Mouse (Mus musculus) megakaryocyte-erythroid progenitor cell, adult 5-6 weeks (primary cell): ENCODE measurements around the gene Bloc1s3. TPM values are rescaled to one million over a fixed set of nuclear protein-coding genes. Genes with fewer than 3 reads are reported as not detected.

Source experiments
- ATAC-seq: replicated peaks from 2 replicates; pipeline ENCODE4 v1.8.0; 2016; ENCODE audit warnings: mild to moderate bottlenecking, inconsistent platforms; ENCODE audit not compliant: severe bottlenecking, poor library complexity, low FRiP score, low TSS enrichment
- total RNA-seq, 2 experiments: library from RNA; stranded (forward) in 1 of 2; stranded (reverse) in 1 of 2; fragments of 200-1000, 215-1000 nt in 1 of 2; fragments of >200 nt in 1 of 2; fragmentation: Nextera tagmentation in 1 of 2; gene quantifications; 2 replicates each; pipeline ENCODE4 v1.2.3; 2014 to 2017

The Bloc1s3 gene
- 3.4 and 3.6 TPM in 2 replicates for total RNA-seq (2014; fragmentation: Nextera tagmentation)
- 3.6 and 4.7 TPM in 2 replicates for total RNA-seq (2017)

DNA sequence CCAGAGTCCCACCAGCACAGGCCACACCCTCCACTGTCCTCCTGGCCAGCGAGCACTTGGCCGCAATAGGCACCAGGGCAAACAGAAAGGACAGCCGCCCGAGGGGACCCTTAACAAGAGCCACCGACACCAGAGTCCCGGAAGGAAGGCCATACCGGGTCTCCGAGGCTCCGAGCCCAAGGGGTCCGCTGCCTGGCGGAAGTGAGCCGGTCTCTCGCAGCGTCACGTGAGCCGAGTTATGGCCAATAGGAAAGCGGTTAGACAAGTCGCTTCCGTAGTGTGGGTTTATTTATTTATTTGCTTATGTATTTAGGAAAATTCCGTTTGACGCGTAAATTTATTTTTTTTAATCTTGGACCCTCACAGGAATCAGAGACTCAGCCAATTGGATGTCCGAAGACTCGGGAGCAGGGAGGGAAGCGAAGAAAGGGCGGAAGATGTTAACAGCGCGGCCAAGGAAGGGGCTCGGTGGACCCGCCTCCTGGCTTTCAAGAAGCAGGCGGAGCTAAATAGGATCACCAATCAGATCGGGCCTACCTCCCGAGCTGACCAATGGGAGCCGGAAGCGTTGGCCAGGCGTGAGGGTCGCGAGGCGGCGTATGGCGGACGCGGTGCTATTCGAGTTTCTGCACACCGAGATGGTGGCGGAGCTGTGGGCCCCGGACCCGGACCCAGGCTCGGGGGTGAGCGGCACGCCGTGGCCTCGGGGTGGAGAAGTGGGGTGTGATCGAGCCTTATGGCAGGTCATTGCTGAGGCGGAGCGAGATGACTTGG lies at the start of gene Bloc1s3, which contains the start of gene Trappc6a:
Gene Bloc1s3 (minus strand): TSS at position 218 of the 774 bp plus-strand sequence.
Gene Trappc6a (plus strand): TSS at position 246 of the 774 bp plus-strand sequence.
- peak; percentile 90 for ATAC-seq

DNA sequence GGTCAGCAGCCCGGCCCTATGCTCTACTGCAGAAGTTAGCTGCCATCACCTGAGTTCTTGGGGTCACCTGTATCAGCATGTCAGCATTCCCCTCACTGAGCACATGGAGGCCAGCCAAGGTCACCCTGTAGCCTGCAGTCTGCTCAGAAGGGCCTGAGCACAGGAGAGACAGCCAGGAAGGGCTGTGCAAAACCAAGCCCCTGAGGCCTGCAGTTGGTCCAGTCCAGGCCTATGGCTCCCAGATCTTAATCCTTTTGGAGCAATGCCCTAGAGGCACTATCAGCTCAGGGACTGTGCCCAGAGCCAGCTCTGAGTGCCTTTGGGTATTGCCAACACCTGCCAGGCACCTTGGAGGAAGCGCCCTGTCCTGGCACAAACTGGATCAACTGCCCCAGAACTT lies 48.9 kb upstream of the Bloc1s3 start:
- ATAC-seq: no peak

DNA sequence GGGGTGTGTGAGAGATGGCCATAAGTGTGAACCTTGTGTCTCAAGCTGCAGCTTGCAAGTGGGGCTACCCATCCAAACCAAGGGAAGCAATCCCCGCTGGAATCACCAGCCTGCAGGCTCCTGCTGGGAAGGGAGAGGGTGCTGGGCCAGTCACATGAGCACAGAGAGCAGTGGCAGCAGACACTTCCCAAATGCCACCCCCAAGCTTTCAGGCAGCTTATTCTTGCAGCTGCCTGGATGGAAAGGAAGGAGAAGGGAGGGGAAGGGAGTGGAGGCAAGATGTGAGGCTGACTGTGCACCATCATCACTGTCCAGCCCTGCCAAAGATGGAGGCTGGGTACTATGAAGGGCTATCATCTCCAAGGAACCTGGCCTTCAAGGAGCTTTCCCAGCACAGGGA lies 46.0 kb upstream of the Bloc1s3 start:
- no peak for ATAC-seq

DNA sequence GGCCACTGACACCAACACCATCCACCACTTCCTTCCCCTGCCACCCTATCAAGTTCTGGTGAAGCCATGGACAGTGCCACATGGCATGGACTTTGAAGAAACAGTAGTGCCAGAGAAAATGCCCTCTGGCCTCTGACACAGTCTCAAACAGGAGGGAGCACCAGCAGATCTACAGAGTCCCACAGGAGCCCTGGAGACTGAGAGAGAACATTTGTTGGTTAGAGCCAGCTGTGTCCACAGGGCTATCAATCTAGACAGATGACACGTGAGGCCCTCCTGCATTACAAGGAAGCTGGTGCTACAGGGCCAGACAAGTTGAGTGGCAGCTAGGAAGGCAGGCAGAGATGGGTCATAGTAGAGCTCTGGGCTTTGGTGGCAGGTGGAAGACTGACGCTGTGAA lies 44.3 kb upstream of the Bloc1s3 start:
- ATAC-seq: no peak

DNA sequence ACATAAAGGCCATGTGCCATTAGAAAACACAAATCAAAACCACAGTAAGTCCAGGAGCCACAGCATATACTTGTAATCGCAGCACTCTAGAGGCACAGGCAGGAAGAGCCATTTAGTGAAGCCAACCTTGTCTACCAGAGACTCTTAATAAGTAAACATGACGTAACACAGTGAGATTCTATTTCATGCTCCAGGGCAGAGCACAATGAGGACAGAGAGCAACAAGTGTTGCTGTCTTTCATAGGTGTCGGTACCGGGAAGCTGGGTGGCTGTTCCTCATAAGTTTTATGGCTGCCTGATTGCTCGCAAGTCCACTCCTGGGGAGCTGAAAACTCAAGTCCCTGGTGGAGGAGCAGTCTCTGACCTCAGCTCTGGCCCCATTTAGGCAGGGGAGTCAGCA lies 43.5 kb upstream of the Bloc1s3 start:
- no peak for ATAC-seq

DNA sequence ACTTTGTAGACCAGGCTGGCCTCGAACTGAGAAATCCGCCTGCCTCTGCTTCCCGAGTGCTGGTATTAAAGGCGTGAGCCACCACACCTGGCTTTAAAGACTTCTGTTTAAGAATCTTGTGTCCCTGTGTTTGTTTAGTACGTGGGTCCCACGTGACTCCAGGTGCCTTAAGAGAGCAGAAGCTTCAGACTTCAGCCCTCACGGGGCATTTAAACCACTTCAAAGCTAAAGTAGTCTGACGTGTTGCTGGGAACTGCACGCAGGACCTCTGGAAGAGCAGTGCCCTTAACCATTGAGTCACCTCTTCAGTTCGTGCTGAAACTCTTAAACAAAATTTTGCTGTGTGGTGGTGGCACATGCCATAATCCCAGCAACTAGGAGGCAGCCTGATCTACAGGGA lies 41.2 kb upstream of the Bloc1s3 start:
- no peak for ATAC-seq

DNA sequence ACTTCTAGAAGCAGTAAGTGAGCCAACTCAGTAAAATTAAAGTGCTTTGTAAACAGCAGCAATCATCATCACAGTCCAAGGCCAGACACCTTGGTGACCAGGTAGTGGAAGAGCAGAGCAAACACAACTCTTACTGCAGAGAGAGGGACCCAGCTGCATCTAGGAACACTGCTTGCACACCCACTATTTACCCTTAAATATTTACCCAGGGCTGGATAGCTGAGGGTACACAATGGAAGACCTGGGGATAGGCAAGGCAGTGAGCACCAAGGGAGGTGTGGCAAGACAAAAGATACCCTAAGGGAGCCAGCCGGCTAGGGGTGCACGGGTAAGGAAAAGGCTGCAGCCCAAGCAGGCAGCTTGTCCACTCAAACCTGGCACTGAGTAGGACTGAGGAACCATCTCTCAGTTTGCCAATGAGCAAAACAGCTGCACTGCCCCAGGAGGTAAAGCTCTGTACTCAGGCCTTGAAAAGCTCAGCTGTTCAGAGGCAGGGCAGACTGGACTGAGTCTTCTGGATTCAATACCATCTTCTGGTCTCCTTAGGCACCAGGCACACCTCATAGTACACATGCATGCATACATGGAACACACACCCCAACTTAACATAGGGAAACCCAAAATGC lies 39.3 kb upstream of the Bloc1s3 start:
- ATAC-seq: no peak

DNA sequence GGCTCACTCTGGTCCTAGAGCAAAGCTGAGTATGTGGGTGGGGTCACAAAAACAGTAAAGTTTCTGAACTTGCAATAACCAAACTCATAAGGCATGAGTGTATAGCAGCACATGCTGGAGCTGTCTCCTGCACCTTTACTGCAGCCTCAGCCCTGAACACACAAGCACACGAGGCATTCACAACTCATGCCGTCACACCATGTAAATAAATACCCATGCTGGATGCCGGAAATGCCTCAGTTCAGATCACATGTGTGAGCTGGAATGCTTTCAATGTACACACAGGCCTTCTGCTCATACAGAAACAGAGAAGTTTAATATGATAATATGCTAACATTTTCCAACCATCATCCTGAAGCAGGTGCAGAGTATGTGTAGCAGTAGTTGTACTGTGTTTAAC lies 37.8 kb upstream of the Bloc1s3 start:
- ATAC-seq: no peak

DNA sequence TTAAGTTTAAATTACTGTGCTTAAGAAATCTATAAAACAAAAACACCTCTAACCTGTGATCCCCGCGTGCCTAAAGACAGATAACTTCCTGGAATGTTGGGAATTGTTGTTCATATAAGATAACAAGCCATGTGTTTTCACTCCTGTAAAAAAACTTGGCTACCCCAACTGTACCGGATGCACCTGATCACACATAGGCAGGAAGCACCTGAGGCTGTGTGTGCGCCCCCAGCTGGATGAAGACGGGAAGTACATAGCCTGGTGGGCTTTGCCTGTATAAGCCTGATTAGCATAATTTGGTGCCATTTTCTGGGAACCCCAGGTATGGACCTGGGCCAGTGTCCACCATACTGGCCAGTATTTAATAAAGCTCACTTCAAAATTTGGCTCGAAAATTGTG lies 35.4 kb upstream of the Bloc1s3 start:
- peak; percentile 51; the same call in 1 of the 2 replicates for ATAC-seq

DNA sequence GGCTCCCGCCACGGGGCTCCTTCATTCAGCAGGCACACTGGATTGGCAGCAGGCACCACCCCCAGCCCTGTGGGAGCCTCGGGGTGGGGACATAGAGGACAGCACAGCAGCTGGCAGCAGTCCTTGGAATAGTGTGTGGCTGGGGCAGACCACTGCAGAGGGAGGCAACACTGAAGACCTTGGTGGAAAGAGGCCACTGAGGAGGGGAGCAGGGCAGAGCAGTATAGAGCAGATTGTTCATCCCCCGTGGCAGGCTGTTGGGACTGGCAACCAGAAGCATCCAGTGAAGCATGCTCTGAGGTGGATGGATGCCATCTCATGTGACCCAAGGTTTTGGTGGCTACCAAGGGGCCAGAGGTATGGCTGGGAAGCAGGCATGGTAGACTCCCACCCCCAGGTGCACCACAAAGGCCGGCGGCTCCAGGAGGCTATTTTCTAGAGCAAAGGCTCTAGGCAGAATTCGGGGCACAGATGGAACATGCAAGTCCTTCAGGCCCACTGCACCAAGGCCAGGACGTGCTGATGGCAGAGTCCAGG lies 34.1 kb upstream of the Bloc1s3 start:
- peak; percentile 21; the same call in 1 of the 2 replicates for ATAC-seq

DNA sequence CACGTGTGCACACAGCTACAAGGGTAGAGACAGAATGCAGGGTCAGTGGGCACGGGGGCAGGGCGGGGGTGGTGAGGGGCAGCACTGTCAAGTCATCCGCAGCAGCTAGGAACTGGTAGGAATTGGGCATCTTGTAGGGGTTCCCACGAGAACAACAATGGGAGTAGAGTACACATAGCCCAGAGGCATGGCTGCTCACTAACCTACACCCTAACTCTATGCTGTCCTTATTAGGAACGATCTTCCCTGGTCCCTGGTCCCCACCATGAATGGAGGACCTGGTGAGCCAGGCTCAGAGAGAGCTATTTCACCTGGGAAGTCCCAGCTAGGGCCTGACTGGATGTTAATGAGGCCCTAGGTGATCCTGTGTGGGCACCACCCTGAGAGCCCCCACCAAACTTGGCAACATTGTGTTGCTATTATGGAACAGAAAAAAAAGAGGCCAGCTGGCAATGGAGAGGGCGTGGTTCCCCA lies 33.6 kb upstream of the Bloc1s3 start:
- ATAC-seq: no peak

DNA sequence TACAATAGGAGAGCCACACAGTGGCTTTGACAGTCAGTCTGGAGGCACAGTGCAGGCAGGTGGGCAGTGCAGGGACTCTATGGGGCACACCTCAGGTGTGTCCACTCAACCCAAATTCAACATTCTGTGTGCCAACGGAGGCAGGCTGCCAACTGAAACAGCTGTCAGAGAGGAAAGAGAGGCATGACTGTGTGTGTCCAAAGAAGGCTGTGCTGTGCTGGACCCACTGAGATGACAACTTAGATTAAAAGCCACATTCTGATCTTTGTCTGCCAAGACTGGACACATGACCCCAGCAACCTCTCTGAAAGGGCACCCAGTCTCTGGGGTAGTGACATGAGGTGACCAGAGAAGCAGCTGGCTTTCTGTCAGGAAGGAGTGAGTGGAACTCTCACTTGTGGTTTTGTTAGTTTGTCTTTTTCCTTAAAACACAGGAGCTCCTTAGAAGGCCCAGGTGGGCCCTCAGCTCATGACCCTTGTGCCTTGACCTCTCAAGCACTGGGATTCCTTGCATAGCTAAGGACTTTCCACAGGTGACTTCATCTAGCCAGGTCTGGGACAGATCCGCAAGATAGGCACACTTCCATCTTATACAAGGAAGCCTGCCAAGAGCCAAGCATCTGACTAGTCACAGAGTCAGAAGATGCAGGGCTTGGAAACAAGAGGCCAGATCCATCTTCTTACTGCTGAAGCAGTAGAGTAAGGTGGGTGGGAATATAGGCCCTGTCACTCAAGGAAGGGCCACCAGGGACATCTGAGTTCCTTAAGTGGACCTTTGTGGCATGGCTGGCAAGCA lies 32.8 kb upstream of the Bloc1s3 start:
- no peak for ATAC-seq

DNA sequence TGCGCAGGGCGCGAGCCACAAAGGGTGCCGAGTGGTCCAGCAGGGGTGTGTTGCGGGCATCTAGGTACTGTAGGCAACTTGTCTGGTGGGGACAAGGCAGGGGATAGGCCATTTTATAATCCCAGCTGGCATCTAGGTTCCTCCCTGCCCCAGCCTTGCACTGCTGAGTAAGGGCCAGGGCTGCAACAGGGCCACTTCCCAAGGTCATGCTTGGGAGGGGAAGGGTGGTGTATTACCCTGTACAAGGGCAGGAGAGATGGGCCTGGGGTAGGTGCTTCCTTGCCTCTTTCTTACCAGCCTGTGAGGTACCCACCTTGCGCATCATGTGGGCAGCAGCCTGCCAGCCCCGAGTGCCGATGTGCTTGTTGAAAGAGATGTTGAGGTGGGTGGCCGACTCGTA lies 26.5 kb upstream of the Bloc1s3 start:
- no peak for ATAC-seq

DNA sequence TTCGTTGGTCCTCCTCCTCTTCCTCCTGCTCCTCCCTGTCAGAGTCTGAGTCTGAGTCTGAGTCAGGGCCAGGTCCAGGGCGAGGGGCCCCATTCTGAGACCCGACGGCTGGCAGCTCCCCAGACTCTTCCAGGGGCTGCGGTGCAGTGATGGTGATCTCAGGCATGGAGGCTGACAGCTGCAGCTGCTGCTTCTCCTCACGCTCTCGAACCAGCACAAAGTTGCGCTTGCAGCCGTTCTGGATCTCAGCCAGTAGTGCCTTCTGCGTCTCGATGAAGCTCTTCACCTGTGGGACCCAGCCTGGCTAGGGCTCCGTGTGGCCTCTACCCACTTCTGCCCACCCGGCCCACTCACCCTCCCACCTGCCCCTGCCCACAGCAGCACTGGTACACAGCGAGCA lies 24.1 kb upstream of the Bloc1s3 start:
- ATAC-seq: no peak

DNA sequence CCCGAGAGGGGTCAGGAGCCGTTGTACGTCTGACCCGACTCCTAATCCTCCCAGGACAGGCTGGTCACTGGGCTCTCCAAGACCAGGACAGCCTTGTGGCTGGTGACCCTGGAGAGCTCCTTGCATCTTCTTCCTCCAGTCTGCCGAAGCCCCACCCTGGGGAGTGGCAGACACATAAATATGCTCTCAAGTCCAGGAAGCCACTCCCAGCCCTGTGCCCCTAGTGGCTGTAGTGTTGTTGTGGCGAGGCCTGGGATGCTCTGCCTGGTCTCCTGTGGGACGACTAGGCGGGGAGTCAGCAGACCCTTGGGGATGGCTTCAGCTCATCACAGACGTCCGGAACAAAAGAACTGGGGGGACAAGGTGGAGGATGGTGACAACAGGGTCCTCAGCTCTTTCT lies 22.9 kb upstream of the Bloc1s3 start:
- peak; percentile 42 for ATAC-seq

DNA sequence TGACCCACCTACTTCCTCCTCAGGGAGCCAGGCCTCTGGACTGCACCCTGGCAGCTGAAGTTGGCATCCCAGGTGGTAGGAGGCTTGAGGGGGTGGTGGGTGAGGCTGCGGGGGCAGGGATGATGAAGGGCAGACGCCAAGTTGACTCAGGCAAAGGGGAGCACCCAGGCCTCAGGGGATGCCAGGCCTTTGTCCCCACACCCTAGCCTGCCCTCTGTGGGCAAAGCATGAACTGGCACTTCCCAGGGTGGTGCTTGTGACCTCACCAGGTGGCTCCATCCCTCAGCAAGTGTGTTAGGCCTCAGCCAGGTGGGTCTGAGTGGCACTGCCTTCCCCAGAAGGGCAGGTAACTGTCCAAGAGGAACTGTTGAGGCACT lies 16.9 kb upstream of the Bloc1s3 start:
- ATAC-seq: peak; percentile 11; the same call in 1 of the 2 replicates

DNA sequence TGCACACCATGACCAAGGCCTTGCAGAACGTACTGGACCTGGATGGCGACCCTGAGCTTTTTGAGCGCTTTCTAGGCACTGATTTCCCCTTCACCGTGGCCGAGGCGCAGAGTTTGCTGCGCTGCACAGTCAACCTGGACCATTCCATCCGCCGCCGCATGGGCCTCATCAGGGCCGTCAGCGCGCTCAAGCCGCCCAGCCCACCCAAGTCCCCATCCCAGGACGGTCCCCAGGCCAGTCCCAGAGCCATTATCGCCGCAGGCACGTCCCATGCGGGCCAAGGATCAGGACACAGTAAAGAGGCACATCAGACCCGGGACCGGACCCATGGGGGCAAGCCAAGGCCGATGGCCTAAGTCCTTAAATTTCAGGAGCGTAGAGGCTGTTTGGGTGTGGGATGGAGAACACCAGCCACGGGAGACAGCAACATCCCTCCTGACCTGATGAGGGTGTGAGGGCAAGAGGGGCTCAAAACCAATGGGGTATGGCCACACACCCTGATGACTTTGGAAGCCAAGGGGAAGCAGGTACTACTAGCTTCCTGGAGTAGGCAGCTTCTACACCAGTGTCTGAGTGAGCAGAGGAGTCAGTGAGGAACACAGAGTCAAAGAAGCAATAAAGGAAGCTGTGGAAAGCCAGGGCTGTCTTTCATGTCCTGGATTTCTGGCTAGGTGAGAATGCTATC lies 16.4 kb upstream of the Bloc1s3 start:
- no peak for ATAC-seq

DNA sequence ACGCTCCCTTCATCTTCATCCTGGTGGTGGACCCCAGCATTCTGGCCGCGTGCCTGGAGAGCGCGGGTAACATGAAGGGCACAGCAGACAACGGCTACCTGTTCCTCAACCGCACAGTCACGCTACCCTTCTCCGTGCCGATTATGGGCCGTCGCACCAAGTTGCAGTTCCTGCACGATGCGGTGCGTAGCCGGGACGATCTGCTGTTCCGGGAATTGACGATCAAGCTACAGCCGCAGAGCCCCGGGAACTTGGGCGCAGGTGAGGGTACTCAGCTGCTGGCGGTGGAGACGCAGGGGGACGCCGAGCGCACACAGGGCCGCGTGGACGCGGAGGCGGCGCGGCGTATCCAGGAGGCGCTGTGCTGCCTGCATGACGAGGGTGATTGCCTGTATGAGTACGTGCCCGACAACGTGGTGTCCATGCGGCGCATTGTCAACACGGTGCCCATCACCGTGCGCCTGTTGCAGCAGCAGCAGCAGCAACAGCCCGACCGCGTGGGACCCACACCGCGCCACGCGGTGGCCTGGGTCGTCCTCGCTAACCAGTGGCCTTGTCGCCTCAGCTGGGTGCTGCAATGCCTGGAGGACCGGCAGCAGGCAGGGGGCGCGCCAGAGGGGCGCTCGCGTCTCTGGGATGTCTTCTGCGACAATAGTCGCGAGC lies 15.7 kb upstream of the Bloc1s3 start:
- peak; percentile 21; the same call in 1 of the 2 replicates for ATAC-seq
